Mouse (Mus musculus): ENCODE data around the gene Nectin1. TPM values are rescaled to one million over a fixed set of nuclear protein-coding genes. Genes with fewer than 3 reads are reported as not detected.

The Nectin1 gene
- polyA plus RNA-seq, 1 experiment, result not detected

DNA sequence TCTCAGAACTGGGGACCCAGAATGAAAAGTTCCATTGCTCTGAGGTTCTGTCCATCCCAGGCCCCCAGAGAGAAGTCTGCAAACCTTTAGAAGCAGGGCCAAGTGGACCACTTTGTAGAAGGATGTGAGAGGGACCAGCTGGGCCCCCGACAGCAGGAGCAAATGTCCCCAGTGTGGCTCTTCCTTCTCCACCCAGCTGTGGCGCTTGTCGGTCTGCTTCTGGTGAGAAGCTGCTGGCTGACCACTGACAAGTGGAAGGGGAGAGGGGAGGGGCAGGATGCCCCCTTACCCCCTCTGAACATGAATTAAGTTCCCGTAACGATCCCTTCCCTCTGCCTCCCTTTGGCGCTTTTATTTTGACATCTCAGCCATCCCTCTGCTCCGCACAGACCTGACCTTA lies 54.0 kb downstream of the Nectin1 start:
- 90% methylated on average over 7 of the region's 7 CpGs for WGBS
- Histone ChIP-seq H3K4me3 (ENCODE audit: insufficient read depth, low read depth, low read length) (no peak overlapping the region), H3K27ac (ENCODE audit: insufficient read depth, low read depth, low read length) (no peak overlapping the region), H3K4me1 (ENCODE audit: control insufficient read depth, insufficient read depth, low read length) (peaks cover 9% of the 10 kb centered on the region; the same call in 1 of the 2 replicates)
- no peak for TF ChIP-seq CTCF (IDR thresholded peaks at IDR 0.05; ENCODE audit: insufficient read depth, low read depth, low read length)
- TF ChIP-seq POLR2A (IDR thresholded peaks at IDR 0.05; ENCODE audit: insufficient read depth, low read depth, low read length), result no peak

DNA sequence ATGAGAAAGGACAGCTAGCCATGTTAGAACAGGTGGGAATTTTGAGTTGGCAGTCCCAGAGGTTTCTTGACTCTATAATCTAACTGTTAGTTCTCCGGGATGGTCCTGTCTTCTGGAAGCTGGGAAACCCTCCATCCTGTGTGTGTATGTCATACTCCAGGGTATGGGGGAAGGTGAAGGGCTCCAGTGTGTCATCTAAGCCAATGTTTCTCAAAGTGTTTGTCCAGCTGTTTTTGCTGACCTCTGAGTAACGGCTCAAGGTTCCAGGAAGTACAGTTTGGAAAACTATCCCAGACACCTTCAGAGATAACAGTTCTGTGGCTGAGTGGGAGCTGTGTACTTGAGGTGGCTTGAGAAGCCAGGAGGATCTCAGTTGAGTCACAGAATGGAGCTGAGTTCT lies 56.7 kb downstream of the Nectin1 start:
- peaks cover 11% of the 10 kb centered on the region; the same call in 1 of the 2 replicates for H3K4me1 ChIP-seq (ENCODE audit: control insufficient read depth, insufficient read depth, low read length)
- TF ChIP-seq POLR2A (IDR thresholded peaks at IDR 0.05; ENCODE audit: insufficient read depth, low read depth, low read length) (no peak), CTCF (IDR thresholded peaks at IDR 0.05; ENCODE audit: insufficient read depth, low read depth, low read length) (no peak)
- no peak overlapping the region for H3K27ac ChIP-seq (ENCODE audit: insufficient read depth, low read depth, low read length)
- H3K4me3 ChIP-seq (ENCODE audit: insufficient read depth, low read depth, low read length), result no peak overlapping the region
- WGBS, result 89% methylated on average over 2 of the region's 2 CpGs

GRCm38 (mm10) chr9:43801911-43802310 lies 58.1 kb downstream of the Nectin1 start:
- Histone ChIP-seq H3K4me1 (ENCODE audit: control insufficient read depth, insufficient read depth, low read length) (peaks cover 15% of the 10 kb centered on the region), H3K27ac (ENCODE audit: insufficient read depth, low read depth, low read length) (no peak overlapping the region), H3K4me3 (ENCODE audit: insufficient read depth, low read depth, low read length) (no peak overlapping the region)
- peak; percentile 67; the same call in 1 of the 2 replicates for TF ChIP-seq CTCF (IDR thresholded peaks at IDR 0.05; ENCODE audit: insufficient read depth, low read depth, low read length)
- no peak for TF ChIP-seq POLR2A (IDR thresholded peaks at IDR 0.05; ENCODE audit: insufficient read depth, low read depth, low read length)
- WGBS, result 63% methylated on average over 5 of the region's 5 CpGs

- H3K4me1 ChIP-seq (ENCODE audit: control insufficient read depth, insufficient read depth, low read length), result peaks cover 26% of the 10 kb centered on the region
- H3K4me3 ChIP-seq (ENCODE audit: insufficient read depth, low read depth, low read length), result no peak overlapping the region
- no peak overlapping the region for H3K27ac ChIP-seq (ENCODE audit: insufficient read depth, low read depth, low read length)
- no peak for TF ChIP-seq POLR2A (IDR thresholded peaks at IDR 0.05; ENCODE audit: insufficient read depth, low read depth, low read length)
- TF ChIP-seq CTCF (IDR thresholded peaks at IDR 0.05; ENCODE audit: insufficient read depth, low read depth, low read length), result no peak
- 54% methylated on average over 6 of the region's 6 CpGs for WGBS
These were observed 63.8 kb downstream of the Nectin1 start for GRCm38 (mm10) chr9:43807565-43807964.

- Histone ChIP-seq H3K4me1 (ENCODE audit: control insufficient read depth, insufficient read depth, low read length) (peaks cover 26% of the 10 kb centered on the region), H3K27ac (ENCODE audit: insufficient read depth, low read depth, low read length) (no peak overlapping the region), H3K4me3 (ENCODE audit: insufficient read depth, low read depth, low read length) (no peak overlapping the region)
- 54% methylated on average over 4 of the region's 4 CpGs for WGBS
- TF ChIP-seq POLR2A (IDR thresholded peaks at IDR 0.05; ENCODE audit: insufficient read depth, low read depth, low read length) (no peak), CTCF (IDR thresholded peaks at IDR 0.05; ENCODE audit: insufficient read depth, low read depth, low read length) (no peak)
These were observed 64.3 kb downstream of the Nectin1 start for GRCm38 (mm10) chr9:43808099-43808498.

DNA sequence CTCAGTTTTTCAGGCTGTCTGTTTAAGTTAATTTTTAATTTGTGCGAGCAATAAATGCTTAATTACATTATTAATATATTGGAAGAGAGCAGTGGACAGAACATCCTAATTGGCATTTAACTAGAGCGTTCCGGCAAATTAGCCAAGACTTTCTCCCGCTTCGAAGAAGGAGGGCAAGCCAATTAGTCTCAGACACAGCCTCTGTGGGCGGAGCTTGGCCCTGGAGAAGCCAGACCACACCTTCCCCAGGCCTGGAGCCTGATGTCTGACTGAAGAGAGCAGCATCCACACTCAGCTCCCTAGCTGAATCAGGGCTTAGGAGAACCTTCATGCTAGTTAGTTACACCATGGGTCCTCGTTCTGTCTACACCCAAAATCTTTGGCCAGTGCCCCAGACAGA lies 64.8 kb downstream of the Nectin1 start:
- Histone ChIP-seq H3K4me1 (ENCODE audit: control insufficient read depth, insufficient read depth, low read length) (peaks cover 26% of the 10 kb centered on the region), H3K27ac (ENCODE audit: insufficient read depth, low read depth, low read length) (no peak overlapping the region), H3K4me3 (ENCODE audit: insufficient read depth, low read depth, low read length) (no peak overlapping the region)
- WGBS, result 60% methylated on average over 7 of the region's 7 CpGs
- TF ChIP-seq POLR2A (IDR thresholded peaks at IDR 0.05; ENCODE audit: insufficient read depth, low read depth, low read length), result no peak
- no peak for TF ChIP-seq CTCF (IDR thresholded peaks at IDR 0.05; ENCODE audit: insufficient read depth, low read depth, low read length)

GRCm38 (mm10) chr9:43813156-43813555 lies 69.4 kb downstream of the Nectin1 start:
- no peak for TF ChIP-seq POLR2A (IDR thresholded peaks at IDR 0.05; ENCODE audit: insufficient read depth, low read depth, low read length)
- no peak for TF ChIP-seq CTCF (IDR thresholded peaks at IDR 0.05; ENCODE audit: insufficient read depth, low read depth, low read length)
- 74% methylated on average over 2 of the region's 2 CpGs for WGBS
- H3K27ac ChIP-seq (ENCODE audit: insufficient read depth, low read depth, low read length), result no peak overlapping the region
- no peak overlapping the region for H3K4me3 ChIP-seq (ENCODE audit: insufficient read depth, low read depth, low read length)
- H3K4me1 ChIP-seq (ENCODE audit: control insufficient read depth, insufficient read depth, low read length), result peaks cover 1% of the 10 kb centered on the region; the same call in 1 of the 2 replicates

- H3K4me1 ChIP-seq (ENCODE audit: control insufficient read depth, insufficient read depth, low read length), result no peaks in the 10 kb centered on the region
- H3K4me3 ChIP-seq (ENCODE audit: insufficient read depth, low read depth, low read length), result no peak overlapping the region
- no peak overlapping the region for H3K27ac ChIP-seq (ENCODE audit: insufficient read depth, low read depth, low read length)
- TF ChIP-seq POLR2A (IDR thresholded peaks at IDR 0.05; ENCODE audit: insufficient read depth, low read depth, low read length), result no peak
- TF ChIP-seq CTCF (IDR thresholded peaks at IDR 0.05; ENCODE audit: insufficient read depth, low read depth, low read length), result no peak
- 92% methylated on average over 5 of the region's 5 CpGs for WGBS
These were observed 78.4 kb downstream of the Nectin1 start for GRCm38 (mm10) chr9:43822206-43822605.

GRCm38 (mm10) chr9:43825178-43825577 lies 81.4 kb downstream of the Nectin1 start:
- H3K4me3 ChIP-seq (ENCODE audit: insufficient read depth, low read depth, low read length), result no peak overlapping the region
- TF ChIP-seq CTCF (IDR thresholded peaks at IDR 0.05; ENCODE audit: insufficient read depth, low read depth, low read length), result no peak
- no peak for TF ChIP-seq POLR2A (IDR thresholded peaks at IDR 0.05; ENCODE audit: insufficient read depth, low read depth, low read length)
- H3K27ac ChIP-seq (ENCODE audit: insufficient read depth, low read depth, low read length), result no peak overlapping the region
- 91% methylated on average over 5 of the region's 5 CpGs for WGBS
- peaks cover 14% of the 10 kb centered on the region for H3K4me1 ChIP-seq (ENCODE audit: control insufficient read depth, insufficient read depth, low read length)

All from olfactory bulb, adult 2 months (tissue).